Mouse (Mus musculus): ENCODE measurements around the gene Ldah.
A peak's percentile ranks its signal among the peaks of the same experiment; 100 is the strongest.

The Ldah gene

GRCm38 (mm10) chr12:8320084-8320713 is 112.3 kb downstream of the Ldah start:
- DNase-seq: peak; percentile 62 to 83

DNA sequence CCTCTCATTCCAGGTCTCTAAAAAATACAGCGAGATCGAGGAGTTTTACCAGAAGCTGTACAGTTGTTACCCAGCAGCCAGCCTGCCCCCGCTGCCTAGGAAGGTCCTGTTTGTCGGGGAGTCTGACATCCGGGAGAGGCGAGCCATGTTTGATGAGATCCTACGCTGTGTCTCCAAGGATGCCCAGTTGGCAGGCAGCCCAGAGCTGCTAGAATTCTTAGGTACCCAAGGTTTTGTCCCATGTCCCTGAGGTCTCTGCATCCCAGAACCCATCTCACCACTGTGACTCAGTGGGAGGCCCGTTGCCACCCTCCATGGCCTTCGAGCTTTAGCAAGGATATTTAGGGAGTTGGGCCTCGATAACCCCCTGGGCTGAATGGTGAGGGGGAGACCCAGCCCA is 113.6 kb downstream of the Ldah start:
- no peak for DNase-seq

GRCm38 (mm10) chr12:8324086-8324485 is 116.2 kb downstream of the Ldah start:
- DNase-seq: no peak

DNA sequence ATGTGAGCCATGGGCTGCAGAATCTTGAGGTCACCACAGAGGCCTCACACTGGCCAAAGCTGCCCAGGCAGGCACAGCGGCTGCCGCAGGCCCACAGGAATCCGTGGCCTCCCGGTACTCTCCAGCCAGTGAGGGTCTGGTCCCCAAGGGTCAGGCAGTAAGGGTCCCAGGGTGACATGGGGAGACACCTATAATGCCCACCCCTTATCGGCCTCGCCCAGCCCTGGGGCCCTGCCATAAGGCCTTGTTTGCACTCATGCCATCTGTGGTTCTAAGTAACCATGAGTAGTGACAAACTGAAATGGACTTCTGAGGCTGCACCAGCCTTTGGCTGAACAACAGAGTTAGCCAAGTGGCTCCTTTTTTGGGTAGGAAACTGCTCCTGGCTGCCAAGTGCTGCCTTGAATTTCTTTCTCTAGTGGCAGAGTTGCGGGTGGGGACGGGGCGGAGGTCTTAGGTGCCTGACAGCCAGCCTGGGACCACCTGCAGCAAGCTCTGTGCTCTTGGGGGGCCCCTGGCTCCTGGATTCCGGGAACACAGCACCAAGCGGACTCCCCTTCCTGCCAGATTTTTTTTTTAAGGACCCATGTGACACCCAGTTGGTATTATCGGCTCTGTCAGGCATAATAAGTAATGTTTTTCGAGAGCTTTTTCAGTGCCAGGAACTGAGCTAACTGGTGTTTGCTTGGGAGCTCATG is 117.5 kb downstream of the Ldah start:
- DNase-seq: no peak

GRCm38 (mm10) chr12:8325943-8326522 is 118.1 kb downstream of the Ldah start:
- DNase-seq: no peak

DNA sequence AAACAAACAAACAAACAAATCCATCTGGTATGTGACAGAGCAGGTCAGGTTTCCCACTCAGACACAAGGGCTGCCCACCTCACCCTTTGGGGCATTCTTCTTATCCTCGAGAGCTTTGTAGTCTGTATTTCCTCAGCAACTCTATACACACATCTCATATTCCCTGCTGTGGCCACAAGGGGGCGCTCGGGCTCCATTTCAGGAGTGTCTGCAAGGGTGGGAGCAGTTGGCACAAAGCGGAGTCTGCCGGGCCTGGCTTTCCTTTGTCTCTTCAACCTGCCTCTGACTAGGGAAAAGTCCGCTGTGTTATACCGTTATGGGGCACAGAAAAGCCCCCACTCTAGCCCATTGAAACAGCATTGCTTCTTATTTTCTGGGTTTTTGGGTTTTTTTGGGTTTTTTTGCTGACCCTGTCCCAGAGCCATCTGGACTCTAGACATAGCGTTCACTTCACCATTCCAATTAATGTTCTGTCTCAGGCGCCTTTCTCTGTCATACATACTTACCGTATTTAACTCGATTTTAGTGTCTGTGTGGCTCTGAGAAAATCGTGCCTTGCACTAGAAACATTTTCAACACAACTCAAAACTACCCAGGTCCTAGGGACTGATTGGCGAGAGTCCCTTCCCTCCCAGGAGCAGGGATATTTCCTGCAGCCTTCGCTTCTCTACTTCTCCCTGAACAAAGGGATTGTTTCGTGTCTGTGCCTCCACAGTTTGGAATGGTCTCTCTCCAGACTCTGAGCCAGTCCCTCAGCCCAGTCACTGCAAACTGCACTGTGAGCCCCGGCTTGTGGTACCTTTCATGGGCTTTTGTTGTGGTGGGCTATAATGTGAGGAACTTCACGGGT is 119.1 kb downstream of the Ldah start:
- DNase-seq: peak; percentile 85 to 93

DNA sequence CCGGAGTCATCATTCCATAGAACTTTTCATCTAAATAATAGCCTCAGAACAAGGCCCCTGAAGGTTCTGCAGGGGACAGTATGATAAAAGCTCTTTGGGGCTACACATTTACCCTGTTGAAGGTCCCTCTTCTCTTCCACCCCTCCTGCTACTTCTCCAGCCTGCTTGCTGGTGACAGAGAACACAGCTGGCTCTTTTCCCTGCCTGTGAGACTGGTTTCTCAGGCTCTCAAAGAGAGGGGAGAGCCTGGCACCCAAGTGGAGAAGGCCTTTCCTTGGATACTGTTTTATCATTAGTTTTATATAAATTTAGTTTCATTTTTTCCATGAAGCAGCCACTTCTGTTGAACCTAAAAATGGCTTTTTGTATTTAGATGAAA is 119.8 kb downstream of the Ldah start:
- no peak for DNase-seq

DNA sequence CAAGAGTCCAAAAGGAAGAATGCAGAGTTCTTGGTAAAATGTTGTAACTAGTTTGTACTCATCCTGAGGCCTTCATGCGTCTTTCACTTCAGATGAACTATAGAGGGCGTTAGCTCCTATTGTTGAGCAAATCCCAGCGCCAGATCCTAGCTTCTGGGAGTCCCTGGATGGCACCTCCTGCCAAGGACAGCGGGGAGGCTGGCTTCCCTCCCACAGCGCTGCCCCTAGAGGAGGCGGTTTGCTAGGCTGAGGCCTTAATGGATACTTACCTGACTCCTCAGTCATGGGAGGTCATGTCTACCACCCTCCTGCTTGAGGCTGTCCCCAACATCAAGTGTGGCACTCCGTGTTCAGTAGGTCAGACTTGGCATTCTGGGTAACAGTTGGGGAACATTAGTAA is 121.3 kb downstream of the Ldah start:
- DNase-seq: no peak

GRCm38 (mm10) chr12:8331489-8332173 is 123.7 kb downstream of the Ldah start:
- no peak for DNase-seq

- no peak for DNase-seq
These were observed 124.3 kb downstream of the Ldah start for GRCm38 (mm10) chr12:8332174-8332542.

- DNase-seq: no peak
These were observed 125.7 kb downstream of the Ldah start for GRCm38 (mm10) chr12:8333617-8334016.

- peak; percentile 50 to 54 for DNase-seq
These were observed 126.4 kb downstream of the Ldah start for GRCm38 (mm10) chr12:8334261-8334660.

Measured in kidney, adult 8-10 months (tissue).